Mouse (Mus musculus) megakaryocyte-erythroid progenitor cell, adult 5 weeks (primary cell): ENCODE measurements around the gene Gdf10. TPM values are rescaled to one million over a fixed set of nuclear protein-coding genes. Genes with fewer than 3 reads are reported as not detected.

ENCODE experiments used
- polyA plus RNA-seq: library from polyadenylated mRNA; stranded (reverse); fragments of >175 nt; gene quantifications from 2 replicates; pipeline ENCODE4 v1.2.3, GENCODE M21; 2012

The Gdf10 gene
- polyA plus RNA-seq = not detected in 2 replicates

DNA sequence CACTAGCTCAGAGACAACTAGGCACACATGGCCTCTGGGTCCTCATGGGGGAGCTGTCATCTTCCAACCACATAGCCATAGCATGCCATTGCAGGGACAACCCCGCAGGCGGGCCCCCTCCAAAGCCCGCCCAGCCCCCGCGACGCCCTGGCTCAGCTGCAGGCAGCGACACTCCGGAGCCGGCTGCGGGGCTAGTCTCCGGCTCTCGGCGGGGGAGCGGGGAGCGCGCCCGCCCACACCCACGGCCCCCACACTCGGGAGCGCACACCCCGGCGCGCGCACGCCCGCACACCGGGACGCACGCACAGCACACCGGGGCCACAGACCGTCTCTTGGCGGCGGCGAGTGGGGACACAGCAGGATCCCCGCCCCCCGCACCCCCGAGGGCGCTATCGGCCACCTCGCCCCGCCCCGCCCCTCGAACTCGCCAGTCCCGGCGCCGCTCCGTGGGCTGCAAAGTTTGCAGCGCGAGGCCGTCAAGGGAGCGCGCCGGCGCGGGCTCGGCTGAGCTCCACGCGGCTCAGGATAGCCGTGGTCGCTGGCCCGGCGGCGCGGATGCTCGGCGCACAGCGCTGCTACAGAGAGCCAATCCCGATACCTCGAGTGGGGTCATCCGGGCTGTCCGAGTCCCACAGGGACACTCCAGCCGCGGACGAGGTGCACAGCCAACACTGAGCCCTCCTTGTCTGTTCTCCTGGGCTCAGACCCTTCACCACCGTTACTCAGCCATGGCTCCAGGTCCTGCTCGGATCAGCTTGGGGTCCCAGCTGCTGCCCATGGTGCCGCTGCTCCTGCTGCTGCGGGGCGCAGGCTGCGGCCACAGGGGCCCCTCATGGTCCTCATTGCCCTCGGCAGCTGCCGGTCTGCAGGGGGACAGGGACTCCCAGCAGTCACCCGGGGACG is at the start of gene Gdf10:
TSS of gene Gdf10 (plus strand) at position 420 of the 903 bp plus-strand sequence.

GRCm38 (mm10) chr14:33940739-33941138 is 17.4 kb downstream of the Gdf10 start, which contains the start of gene Gdf2:
TSS of gene Gdf2 (plus strand) at chr14:33941039.

GRCm38 (mm10) chr14:33953761-33954160 is 30.4 kb downstream of the Gdf10 start, which contains the start of gene Rbp3:
TSS of gene Rbp3 (plus strand) at chr14:33954003.

GRCm38 (mm10) chr14:33978604-33979059 is 55.2 kb downstream of the Gdf10 start, which contains the start of gene Zfp488:
TSS of gene Zfp488 (minus strand) at chr14:33978764.

Other genes starting within 250 kb of the Gdf10 start
- 0.03 and 0.05 TPM in 2 replicates for gene Gdf2, start 17.5 kb downstream of the Gdf10 start, polyA plus RNA-seq
- gene Rbp3, start 30.4 kb downstream of the Gdf10 start, polyA plus RNA-seq = not detected in 2 replicates
- gene Zfp488, start 55.2 kb downstream of the Gdf10 start, polyA plus RNA-seq = not detected in 2 replicates
- not detected in 2 replicates for gene Gm30083, start 91.6 kb downstream of the Gdf10 start, polyA plus RNA-seq
- not detected in 2 replicates for gene Gm5460, start 93.2 kb downstream of the Gdf10 start, polyA plus RNA-seq
- not detected in 2 replicates for gene Antxrl, start 129.1 kb downstream of the Gdf10 start, polyA plus RNA-seq
- gene Anxa8, start 162.4 kb downstream of the Gdf10 start, polyA plus RNA-seq = not detected in 2 replicates
- gene A630023A22Rik, start 179.2 kb downstream of the Gdf10 start, polyA plus RNA-seq = not detected in 2 replicates
- not detected in 2 replicates for gene Npy4r, start 228.9 kb downstream of the Gdf10 start, polyA plus RNA-seq